Mouse (Mus musculus) cortical plate, adult 2 months (tissue): Measurements from ENCODE around the gene Myo1g.

ENCODE experiments used
- CTCF ChIP-seq: fragments of 200-500 bp; IDR thresholded peaks from 2 replicates; pipeline ENCODE4 v1.5.1; 2011; ENCODE audit warnings: mild to moderate bottlenecking, control low read depth, low read length; ENCODE audit not compliant: insufficient read depth; ENCODE audit errors: extremely low read depth
- POLR2A ChIP-seq: fragments of 200-500 bp; IDR thresholded peaks from 2 replicates; pipeline ENCODE4 v1.6.1; 2011; ENCODE audit warnings: mild to moderate bottlenecking, low read length, control low read depth; ENCODE audit not compliant: insufficient read depth; ENCODE audit errors: extremely low read depth

DNA sequence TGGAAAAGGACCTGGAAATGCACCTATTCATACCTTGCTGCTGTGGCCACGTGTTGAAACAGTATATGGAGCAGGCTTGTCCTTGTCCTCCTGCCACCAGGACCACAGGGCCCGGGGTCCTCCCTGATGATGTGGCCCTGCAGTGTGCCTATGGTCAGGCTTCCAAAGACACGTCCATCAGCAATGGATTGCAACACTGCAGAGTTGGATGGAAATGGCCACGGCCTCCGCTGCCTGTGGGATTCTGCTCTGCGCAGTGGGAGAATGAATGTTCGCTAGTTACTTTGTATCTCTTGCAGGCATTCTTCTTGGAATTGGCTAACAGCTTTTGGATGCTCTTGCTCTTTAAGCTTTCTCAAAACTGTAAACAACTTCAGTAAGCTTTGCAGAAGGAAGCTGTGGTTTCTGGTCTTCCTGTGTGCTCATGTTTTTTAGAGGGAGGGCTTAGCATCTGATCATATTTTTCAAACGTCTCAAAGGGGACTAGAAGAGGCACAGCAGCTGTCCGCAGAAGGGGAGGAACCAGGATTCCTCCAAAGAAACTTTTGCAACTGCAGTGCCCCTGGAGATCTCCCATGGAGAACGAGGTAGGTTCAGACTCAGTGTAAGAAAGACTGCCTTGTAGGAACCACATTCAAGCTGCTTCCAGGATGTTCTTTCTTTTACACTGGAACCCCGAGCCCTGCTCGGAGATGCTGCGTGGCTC is 40.0 kb upstream of the Myo1g start:
- TF ChIP-seq CTCF (no peak), POLR2A (no peak)
